Mouse (Mus musculus) 3134 (cell line): ENCODE measurements around the gene Phactr2.

ENCODE experiments used
- DNase-seq: peaks from one replicate; pipeline ENCODE4 v3.0.0-alpha.2; 2011; ENCODE audit warnings: low spot score; ENCODE audit not compliant: insufficient read length; ENCODE audit errors: extremely low read depth

The Phactr2 gene

GRCm38 (mm10) chr10:13451640-13452039 lies 22.6 kb downstream of the Phactr2 start:
- no peak for DNase-seq

GRCm38 (mm10) chr10:13448283-13449045 lies 25.7 kb downstream of the Phactr2 start:
- no peak for DNase-seq

GRCm38 (mm10) chr10:13446791-13447249 lies 27.4 kb downstream of the Phactr2 start:
- peak; percentile 9 for DNase-seq

- no peak for DNase-seq
These were observed 30.0 kb downstream of the Phactr2 start for GRCm38 (mm10) chr10:13444257-13444656.

- DNase-seq = no peak
These were observed 30.6 kb downstream of the Phactr2 start for GRCm38 (mm10) chr10:13443647-13444046.

- DNase-seq = no peak
These were observed 33.9 kb downstream of the Phactr2 start for GRCm38 (mm10) chr10:13440292-13440691.

- no peak for DNase-seq
These were observed 35.9 kb downstream of the Phactr2 start for GRCm38 (mm10) chr10:13438118-13438821.

- no peak for DNase-seq
These were observed 37.2 kb downstream of the Phactr2 start for GRCm38 (mm10) chr10:13437011-13437410.

- DNase-seq = no peak
These were observed 41.2 kb downstream of the Phactr2 start for GRCm38 (mm10) chr10:13433016-13433415.

- no peak for DNase-seq
These were observed 42.3 kb downstream of the Phactr2 start for GRCm38 (mm10) chr10:13431641-13432540.

- no peak for DNase-seq
These were observed 44.4 kb downstream of the Phactr2 start for GRCm38 (mm10) chr10:13429766-13430165.

- no peak for DNase-seq
These were observed 45.0 kb downstream of the Phactr2 start for GRCm38 (mm10) chr10:13429240-13429639.

GRCm38 (mm10) chr10:13428536-13428935 lies 45.7 kb downstream of the Phactr2 start:
- no peak for DNase-seq

- no peak for DNase-seq
These were observed 46.6 kb downstream of the Phactr2 start for GRCm38 (mm10) chr10:13427599-13427998.

GRCm38 (mm10) chr10:13425198-13425597 lies 49.0 kb downstream of the Phactr2 start:
- DNase-seq = no peak

- DNase-seq = no peak
These were observed 49.7 kb downstream of the Phactr2 start for GRCm38 (mm10) chr10:13424508-13424907.

- no peak for DNase-seq
These were observed 50.2 kb downstream of the Phactr2 start for GRCm38 (mm10) chr10:13424015-13424414.

GRCm38 (mm10) chr10:13422121-13422520 lies 52.1 kb downstream of the Phactr2 start:
- DNase-seq = no peak

GRCm38 (mm10) chr10:13419246-13419645 lies 55.0 kb downstream of the Phactr2 start:
- DNase-seq = no peak

- DNase-seq = no peak
These were observed 58.6 kb downstream of the Phactr2 start for GRCm38 (mm10) chr10:13415489-13416104.
